Mouse (Mus musculus) forebrain, embryonic 14.5 days (tissue): ENCODE results near the gene Smok3b. TPM values are rescaled to one million over a fixed set of nuclear protein-coding genes. Genes with fewer than 3 reads are reported as not detected.

Source experiments
- ATAC-seq: fragments of 200-750 bp; cut with Nextera tagmentation; 2 replicates; pipeline ENCODE4 v1.8.0; 2017; ENCODE audit warnings: mild to moderate bottlenecking, moderate library complexity
- DNase-seq: peaks from one replicate; pipeline ENCODE4 v3.0.0-alpha.2; 2015; ENCODE audit warnings: low spot score
- H3K27ac ChIP-seq: fragments of 300-500 bp; sonication (generic); 2 replicates; pipeline ENCODE4 v1.5.1; 2014; ENCODE audit warnings: low read depth, mild to moderate bottlenecking, control low read depth, low read length, moderate library complexity
- H3K27me3 ChIP-seq: fragments of 300-500 bp; sonication (generic); replicated peaks from 2 replicates; pipeline ENCODE4 v1.6.1; 2014; ENCODE audit warnings: low read length, control low read depth, mixed read lengths; ENCODE audit not compliant: control insufficient read depth, insufficient read depth
- H3K36me3 ChIP-seq: fragments of 300-500 bp; sonication (generic); 2 replicates; pipeline ENCODE4 v1.6.1; 2014; ENCODE audit warnings: low read length, control low read depth; ENCODE audit not compliant: control insufficient read depth, insufficient read depth
- H3K4me1 ChIP-seq: fragments of 300-500 bp; sonication (generic); 2 replicates; pipeline ENCODE4 v1.6.1; 2014; ENCODE audit warnings: antibody characterized with exemption, low read length, control low read depth; ENCODE audit not compliant: control insufficient read depth, insufficient read depth
- H3K4me2 ChIP-seq: fragments of 300-500 bp; sonication (generic); 2 replicates; pipeline ENCODE4 v1.6.1; 2014; ENCODE audit warnings: mild to moderate bottlenecking, control low read depth, low read length
- H3K4me3 ChIP-seq: fragments of 300-500 bp; sonication (generic); 2 replicates; pipeline ENCODE4 v1.5.1; 2014; ENCODE audit warnings: low read depth, low read length, control low read depth
- H3K9ac ChIP-seq: fragments of 300-500 bp; sonication (generic); 2 replicates; pipeline ENCODE4 v1.6.1; 2014; ENCODE audit warnings: mild to moderate bottlenecking, low read length, control low read depth, moderate library complexity
- H3K9me3 ChIP-seq: fragments of 300-500 bp; sonication (generic); replicated peaks from 2 replicates; pipeline ENCODE4 v1.6.1; 2016; ENCODE audit warnings: low read length, control low read depth, mixed read lengths; ENCODE audit not compliant: control insufficient read depth
- WGBS: fragments of 180-500 bp; shearing (Covaris S2); extraction: QIAGEN DNeasy Blood & Tissue Kit; methylation state at CpG from one replicate; pipeline ENCODE4 v1.1.7; 2014; 5-methylcytosine and 5-hydroxymethylcytosine counted together
- polyA plus RNA-seq: library from polyadenylated mRNA; unstranded; fragments of >200 nt; fragmentation: Nextera tagmentation; extraction: Ambion mirVana; gene quantifications from 2 replicates; pipeline ENCODE4 v1.2.1, GENCODE M21; 2014

The Smok3b gene
- polyA plus RNA-seq, 1 experiment from 2014 or later: not detected

- H3K9ac ChIP-seq: no peak overlapping the region
- H3K27me3 ChIP-seq: no peaks in the 10 kb centered on the region
- no peak overlapping the region for H3K4me3 ChIP-seq
- peaks cover 14% of the 10 kb centered on the region for H3K4me1 ChIP-seq
- no peaks in the 10 kb centered on the region for H3K9me3 ChIP-seq
- H3K4me2 ChIP-seq: no peak overlapping the region
- WGBS: 85% methylated on average over 3 of the region's 3 CpGs
- H3K36me3 ChIP-seq: peaks cover 46% of the 10 kb centered on the region
- no peak for ATAC-seq
- peak; percentile 15 for DNase-seq
- H3K27ac ChIP-seq: no peak overlapping the region
Observed at GRCm38 (mm10) chr5:138090271-138090670, 69.0 kb downstream of the Smok3b start.

- H3K4me2 ChIP-seq: no peak overlapping the region
- H3K9me3 ChIP-seq: no peaks in the 10 kb centered on the region
- WGBS: 92% methylated on average over 5 of the region's 5 CpGs
- DNase-seq: no peak
- H3K4me3 ChIP-seq: no peak overlapping the region
- H3K36me3 ChIP-seq: peaks cover 49% of the 10 kb centered on the region
- no peak overlapping the region for H3K27ac ChIP-seq
- ATAC-seq: no peak
- peaks cover 14% of the 10 kb centered on the region for H3K4me1 ChIP-seq
- H3K27me3 ChIP-seq: no peaks in the 10 kb centered on the region
- no peak overlapping the region for H3K9ac ChIP-seq
Observed at GRCm38 (mm10) chr5:138090737-138091136, 69.5 kb downstream of the Smok3b start.

GRCm38 (mm10) chr5:138092771-138093170 is 71.5 kb downstream of the Smok3b start:
- no peak overlapping the region for H3K4me3 ChIP-seq
- ATAC-seq: no peak
- no peaks in the 10 kb centered on the region for H3K9me3 ChIP-seq
- DNase-seq: no peak
- H3K9ac ChIP-seq: no peak overlapping the region
- H3K27me3 ChIP-seq: no peaks in the 10 kb centered on the region
- H3K4me2 ChIP-seq: no peak overlapping the region
- no peak overlapping the region for H3K27ac ChIP-seq
- H3K36me3 ChIP-seq: peaks cover 62% of the 10 kb centered on the region
- H3K4me1 ChIP-seq: no peaks in the 10 kb centered on the region
- WGBS: 93% methylated on average over 4 of the region's 4 CpGs

- no peaks in the 10 kb centered on the region for H3K4me1 ChIP-seq
- DNase-seq (no peak), ATAC-seq (no peak)
- H3K4me3 ChIP-seq: no peak overlapping the region
- WGBS: 95% methylated on average over 6 of the region's 6 CpGs
- no peak overlapping the region for H3K9ac ChIP-seq
- H3K27me3 ChIP-seq: no peaks in the 10 kb centered on the region
- no peak overlapping the region for H3K27ac ChIP-seq
- no peak overlapping the region for H3K4me2 ChIP-seq
- peaks cover 70% of the 10 kb centered on the region for H3K36me3 ChIP-seq
- H3K9me3 ChIP-seq: no peaks in the 10 kb centered on the region
Observed at GRCm38 (mm10) chr5:138094474-138094873, 73.2 kb downstream of the Smok3b start.

Other genes with a start within 250 kb of the Smok3b start
- gene Ppp1r35, start 242.6 kb upstream of the Smok3b start, polyA plus RNA-seq: 55.1 and 60.0 TPM in 2 replicates
- gene Mepce, start 233.8 kb upstream of the Smok3b start, polyA plus RNA-seq: 13.1 and 13.2 TPM in 2 replicates
- 7.3 and 7.7 TPM in 2 replicates for gene Zcwpw1, start 233.6 kb upstream of the Smok3b start, polyA plus RNA-seq
- gene Pilra, start 185.1 kb upstream of the Smok3b start, polyA plus RNA-seq: 0.33 and 0.67 TPM in 2 replicates
- 0.17 TPM in 1 of 2 replicates, not detected in the other for gene Pilrb1, start 163.3 kb upstream of the Smok3b start, polyA plus RNA-seq
- not detected in 2 replicates for gene Pilrb2, start 149.6 kb upstream of the Smok3b start, polyA plus RNA-seq
- gene Cyp3a13, start 99.8 kb upstream of the Smok3b start, polyA plus RNA-seq: not detected in 2 replicates
- 0.07 and 0.08 TPM in 2 replicates for gene Gjc3, start 58.3 kb upstream of the Smok3b start, polyA plus RNA-seq
- not detected in 2 replicates for gene Azgp1, start 39.9 kb upstream of the Smok3b start, polyA plus RNA-seq
- not detected in 2 replicates for gene Smok3a, start 168 bp upstream of the Smok3b start, polyA plus RNA-seq
- not detected in 2 replicates for gene Smok3c, start 31.8 kb downstream of the Smok3b start, polyA plus RNA-seq
- 32.6 and 36.6 TPM in 2 replicates for gene Zkscan1, start 63.7 kb downstream of the Smok3b start, polyA plus RNA-seq
- 137 and 147 TPM in 2 replicates for gene Zscan21, start 95.5 kb downstream of the Smok3b start, polyA plus RNA-seq
- 21.8 and 24.3 TPM in 2 replicates for gene Zfp113, start 134.3 kb downstream of the Smok3b start, polyA plus RNA-seq
- 249 and 270 TPM in 2 replicates for gene Cops6, start 139.6 kb downstream of the Smok3b start, polyA plus RNA-seq
- 16.4 and 17.0 TPM in 2 replicates for gene Ap4m1, start 150.6 kb downstream of the Smok3b start, polyA plus RNA-seq
- gene Mcm7, start 151.0 kb downstream of the Smok3b start, polyA plus RNA-seq: 176 and 181 TPM in 2 replicates
- 95.4 and 96.5 TPM in 2 replicates for gene Taf6, start 166.0 kb downstream of the Smok3b start, polyA plus RNA-seq
- 36.4 and 37.1 TPM in 2 replicates for gene Cnpy4, start 166.1 kb downstream of the Smok3b start, polyA plus RNA-seq
- 11.9 and 13.1 TPM in 2 replicates for gene Mblac1, start 172.9 kb downstream of the Smok3b start, polyA plus RNA-seq
- gene Nxpe5, start 204.5 kb downstream of the Smok3b start, polyA plus RNA-seq: not detected in 2 replicates
- 73.7 and 88.2 TPM in 2 replicates for gene Lamtor4, start 234.1 kb downstream of the Smok3b start, polyA plus RNA-seq
- gene BC037034, start 242.6 kb downstream of the Smok3b start, polyA plus RNA-seq: 8.9 and 9.8 TPM in 2 replicates